Mouse (Mus musculus): Measurements from ENCODE around the gene Zfyve9. TPM values are rescaled to one million over a fixed set of nuclear protein-coding genes. Genes with fewer than 3 reads are reported as not detected.

Zfyve9 gene
- polyA plus RNA-seq, 1 experiment: 8.2 TPM

DNA sequence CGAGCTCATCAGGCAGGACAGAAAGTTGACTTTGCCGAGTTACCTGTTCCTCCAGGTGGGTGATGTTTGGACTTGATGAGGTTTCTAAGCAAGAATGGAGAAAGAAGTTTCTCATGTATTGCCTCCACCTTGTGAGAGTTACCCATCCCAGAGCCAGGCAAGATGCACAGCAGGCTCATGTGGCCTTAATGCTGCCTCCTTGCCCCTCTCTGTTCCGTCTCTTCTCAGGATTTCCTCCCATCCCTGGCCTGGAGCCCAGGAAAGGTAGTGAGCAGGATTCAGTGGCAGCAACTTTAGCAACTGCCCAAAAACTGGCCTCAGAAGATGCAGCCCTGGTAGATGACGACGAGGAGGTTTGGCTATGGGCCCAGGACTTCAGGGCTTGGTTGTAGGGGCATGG, 153.5 kb downstream of the Zfyve9 start:
- no peak overlapping the region for H3K4me3 ChIP-seq
- TF ChIP-seq POLR2AphosphoS2 (IDR thresholded peaks at IDR 0.05; ENCODE audit: insufficient read length, low read depth): peak; percentile 19
- TF ChIP-seq MYOD1 (IDR thresholded peaks at IDR 0.05; ENCODE audit: control insufficient read depth in 1 of 3, insufficient read length in 2 of 3, low read depth in 2 of 3): no peak
- TF ChIP-seq SRF (IDR thresholded peaks at IDR 0.05; ENCODE audit: control insufficient read depth, insufficient read length, low read depth): no peak
- H3ac ChIP-seq (ENCODE audit: control insufficient read depth, insufficient read length): no peak overlapping the region
- no peak overlapping the region for H3K4me2 ChIP-seq (ENCODE audit: low read depth)
- peaks cover 12% of the 10 kb centered on the region for H3K36me3 ChIP-seq (ENCODE audit: control insufficient read depth, insufficient read depth)
- H3K27me3 ChIP-seq (ENCODE audit: control insufficient read depth, insufficient read depth, insufficient read length): no peaks in the 10 kb centered on the region
- H3K79me2 ChIP-seq (ENCODE audit: control insufficient read depth, insufficient read depth): no peaks in the 10 kb centered on the region

- TF ChIP-seq E2F4 (IDR thresholded peaks at IDR 0.05; ENCODE audit: insufficient read depth): no peak
- no peak for TF ChIP-seq USF1 (IDR thresholded peaks at IDR 0.05; ENCODE audit: low read depth)
- no peak for TF ChIP-seq REST (IDR thresholded peaks at IDR 0.05; ENCODE audit: insufficient read depth, insufficient read length)
- TF ChIP-seq CEBPB (IDR thresholded peaks at IDR 0.05; ENCODE audit: insufficient read depth, poor library complexity, severe bottlenecking): no peak
- no peak for TF ChIP-seq MYOG (IDR thresholded peaks at IDR 0.05; ENCODE audit: control insufficient read depth in 1 of 3, insufficient read depth in 1 of 3, insufficient read length in 2 of 3, low read depth in 2 of 3)
- no peak for TF ChIP-seq POLR2A (IDR thresholded peaks at IDR 0.05; ENCODE audit: insufficient read length, low read depth)
- TF ChIP-seq POLR2AphosphoS2 (IDR thresholded peaks at IDR 0.05; ENCODE audit: insufficient read length, low read depth): no peak
- no peak for TF ChIP-seq TCF3 (IDR thresholded peaks at IDR 0.05; ENCODE audit: insufficient read length, low read depth)
- TF ChIP-seq SRF (IDR thresholded peaks at IDR 0.05; ENCODE audit: control insufficient read depth, insufficient read length, low read depth): no peak
- no peak for TF ChIP-seq MAX (IDR thresholded peaks at IDR 0.05; ENCODE audit: low read depth)
- no peak for TF ChIP-seq TCF12 (IDR thresholded peaks at IDR 0.05; ENCODE audit: insufficient read depth, poor library complexity, severe bottlenecking)
- no peak overlapping the region for H3K4me2 ChIP-seq (ENCODE audit: low read depth)
- peaks cover 13% of the 10 kb centered on the region for H3K79me2 ChIP-seq (ENCODE audit: control insufficient read depth, insufficient read depth)
- no peaks in the 10 kb centered on the region for H3K36me3 ChIP-seq (ENCODE audit: control insufficient read depth, insufficient read depth)
- H3K4me3 ChIP-seq: peak overlapping the region; percentile 83
- H3ac ChIP-seq (ENCODE audit: control insufficient read depth, insufficient read length): no peak overlapping the region
- no peaks in the 10 kb centered on the region for H3K27me3 ChIP-seq (ENCODE audit: control insufficient read depth, insufficient read depth, insufficient read length)
These were observed 159.1 kb downstream of the Zfyve9 start for GRCm38 (mm10) chr4:108621504-108621903.

- H3ac ChIP-seq (ENCODE audit: control insufficient read depth, insufficient read length): peak overlapping the region; percentile 50
- H3K27me3 ChIP-seq (ENCODE audit: control insufficient read depth, insufficient read depth, insufficient read length): no peaks in the 10 kb centered on the region
- H3K36me3 ChIP-seq (ENCODE audit: control insufficient read depth, insufficient read depth): no peaks in the 10 kb centered on the region
- H3K4me2 ChIP-seq (ENCODE audit: low read depth): peak overlapping the region; percentile 99
- TF ChIP-seq TCF12 (IDR thresholded peaks at IDR 0.05; ENCODE audit: insufficient read depth, poor library complexity, severe bottlenecking) (no peak), TCF3 (IDR thresholded peaks at IDR 0.05; ENCODE audit: insufficient read length, low read depth) (no peak), MAX (IDR thresholded peaks at IDR 0.05; ENCODE audit: low read depth) (no peak), MYOD1 (IDR thresholded peaks at IDR 0.05; ENCODE audit: control insufficient read depth in 1 of 3, insufficient read length in 2 of 3, low read depth in 2 of 3) (peak in 1 of 3 experiments; percentile 16), SRF (IDR thresholded peaks at IDR 0.05; ENCODE audit: control insufficient read depth, insufficient read length, low read depth) (no peak), USF1 (IDR thresholded peaks at IDR 0.05; ENCODE audit: low read depth) (no peak), E2F4 (IDR thresholded peaks at IDR 0.05; ENCODE audit: insufficient read depth) (no peak), CEBPB (IDR thresholded peaks at IDR 0.05; ENCODE audit: insufficient read depth, poor library complexity, severe bottlenecking) (no peak), MYOG (IDR thresholded peaks at IDR 0.05; ENCODE audit: control insufficient read depth in 1 of 3, insufficient read depth in 1 of 3, insufficient read length in 2 of 3, low read depth in 2 of 3) (peak in 1 of 3 experiments; percentile 27), POLR2AphosphoS2 (IDR thresholded peaks at IDR 0.05; ENCODE audit: insufficient read length, low read depth) (no peak), POLR2A (IDR thresholded peaks at IDR 0.05; ENCODE audit: insufficient read length, low read depth) (no peak), REST (IDR thresholded peaks at IDR 0.05; ENCODE audit: insufficient read depth, insufficient read length) (no peak)
- peaks cover 13% of the 10 kb centered on the region for H3K79me2 ChIP-seq (ENCODE audit: control insufficient read depth, insufficient read depth)
- peak overlapping the region; percentile 83 for H3K4me3 ChIP-seq
These were observed 160.1 kb downstream of the Zfyve9 start for GRCm38 (mm10) chr4:108620536-108620935.

- Histone ChIP-seq H3K36me3 (ENCODE audit: control insufficient read depth, insufficient read depth) (no peaks in the 10 kb centered on the region), H3K4me2 (ENCODE audit: low read depth) (peak within 1 kb of the TSS; percentile 99)
- TF ChIP-seq TCF3 (IDR thresholded peaks at IDR 0.05; ENCODE audit: insufficient read length, low read depth) (peak; percentile 8), MYOG (IDR thresholded peaks at IDR 0.05; ENCODE audit: control insufficient read depth in 1 of 3, insufficient read depth in 1 of 3, insufficient read length in 2 of 3, low read depth in 2 of 3) (peak in 2 of 3 experiments; percentile 70 to 73), POLR2A (IDR thresholded peaks at IDR 0.05; ENCODE audit: insufficient read length, low read depth) (peak; percentile 85), MAX (IDR thresholded peaks at IDR 0.05; ENCODE audit: low read depth) (no peak), SRF (IDR thresholded peaks at IDR 0.05; ENCODE audit: control insufficient read depth, insufficient read length, low read depth) (peak; percentile 67), E2F4 (IDR thresholded peaks at IDR 0.05; ENCODE audit: insufficient read depth) (peak; percentile 62), USF1 (IDR thresholded peaks at IDR 0.05; ENCODE audit: low read depth) (peak; percentile 91), POLR2AphosphoS2 (IDR thresholded peaks at IDR 0.05; ENCODE audit: insufficient read length, low read depth) (peak; percentile 91), REST (IDR thresholded peaks at IDR 0.05; ENCODE audit: insufficient read depth, insufficient read length) (no peak), MYOD1 (IDR thresholded peaks at IDR 0.05; ENCODE audit: control insufficient read depth in 1 of 3, insufficient read length in 2 of 3, low read depth in 2 of 3) (peak in 2 of 3 experiments; percentile 37 to 86), CEBPB (IDR thresholded peaks at IDR 0.05; ENCODE audit: insufficient read depth, poor library complexity, severe bottlenecking) (no peak), TCF12 (IDR thresholded peaks at IDR 0.05; ENCODE audit: insufficient read depth, poor library complexity, severe bottlenecking) (no peak)
These were observed 160.8 kb downstream of the Zfyve9 start, which contains the start of gene Cc2d1b for GRCm38 (mm10) chr4:108619587-108620341. Gene Cc2d1b, plus strand, starts transcription at chr4:108619940.

More at GRCm38 (mm10) chr4:108619587-108620341, 160.8 kb downstream of the Zfyve9 start, which contains the start of gene Cc2d1b:
- Histone ChIP-seq H3ac (ENCODE audit: control insufficient read depth, insufficient read length) (peak within 1 kb of the TSS; percentile 50), H3K27me3 (ENCODE audit: control insufficient read depth, insufficient read depth, insufficient read length) (no peaks in the 10 kb centered on the region), H3K79me2 (ENCODE audit: control insufficient read depth, insufficient read depth) (peaks cover 13% of the 10 kb centered on the region), H3K4me3 (peak within 1 kb of the TSS; percentile 83)

Data from myocyte (in vitro differentiated cells).